Mouse (Mus musculus) liver, embryonic 14.5 days (tissue): ENCODE measurements at regions not wholly inside any gene's neighbourhood (a gene's known extent, or its start where the extent isn't known, plus 50 kb on each side); places are given as distances from the start of the nearest gene placed in this dataset.

Source experiments
- CTCF ChIP-seq: IDR thresholded peaks from 2 replicates; pipeline ENCODE4 v1.5.1; 2016; ENCODE audit warnings: antibody characterized with exemption, low read depth, control low read depth
- EP300 ChIP-seq: IDR thresholded peaks from 2 replicates; pipeline ENCODE4 v1.6.1; 2016; ENCODE audit warnings: antibody characterized with exemption, low read depth

GRCm38 (mm10) chr12:69455566-69455965 is 83.3 kb upstream of the Gm9887 start:
- TF ChIP-seq CTCF: no peak
- no peak for TF ChIP-seq EP300
